Mouse (Mus musculus) kidney, embryonic 14.5 days (tissue): ENCODE results near the gene Cmtm8. TPM values are rescaled to one million over a fixed set of nuclear protein-coding genes. Genes with fewer than 3 reads are reported as not detected.

Experiments
- ATAC-seq: fragments of 200-750 bp; cut with Nextera tagmentation; 2 replicates; pipeline ENCODE4 v1.8.0; 2017; ENCODE audit warnings: moderate number of reproducible peaks, mild to moderate bottlenecking, moderate TSS enrichment, moderate library complexity; ENCODE audit not compliant: low FRiP score, low TSS enrichment
- H3K27ac ChIP-seq: fragments of 300-500 bp; sonication (generic); 2 replicates; pipeline ENCODE4 v1.5.1; 2014; ENCODE audit warnings: low read depth, mild to moderate bottlenecking, low read length, moderate library complexity, mixed read lengths
- H3K27me3 ChIP-seq: fragments of 300-500 bp; sonication (generic); 2 replicates; pipeline ENCODE4 v1.6.1; 2014; ENCODE audit warnings: mild to moderate bottlenecking, low read length; ENCODE audit not compliant: control insufficient read depth, insufficient read depth
- H3K36me3 ChIP-seq: fragments of 300-500 bp; sonication (generic); 2 replicates; pipeline ENCODE4 v1.6.1; 2014; ENCODE audit warnings: low read length, mixed read lengths; ENCODE audit not compliant: control insufficient read depth, insufficient read depth
- H3K4me1 ChIP-seq: fragments of 300-500 bp; sonication (generic); 2 replicates; pipeline ENCODE4 v1.6.1; 2014; ENCODE audit warnings: low read length, mixed read lengths; ENCODE audit not compliant: control insufficient read depth, insufficient read depth
- H3K4me2 ChIP-seq: fragments of 300-500 bp; sonication (generic); replicated peaks from 2 replicates; pipeline ENCODE4 v1.6.1; 2014; ENCODE audit warnings: low read depth, mild to moderate bottlenecking, low read length
- H3K4me3 ChIP-seq: fragments of 300-500 bp; sonication (generic); 2 replicates; pipeline ENCODE4 v1.5.1; 2014; ENCODE audit warnings: mild to moderate bottlenecking, low read length
- H3K9ac ChIP-seq: fragments of 300-500 bp; sonication (generic); 2 replicates; pipeline ENCODE4 v1.6.1; 2014; ENCODE audit warnings: low read depth, mild to moderate bottlenecking, low read length, moderate library complexity
- H3K9me3 ChIP-seq: fragments of 300-500 bp; sonication (generic); 2 replicates; pipeline ENCODE4 v1.6.1; 2016; ENCODE audit warnings: low read length; ENCODE audit not compliant: control insufficient read depth
- WGBS: fragments of 180-500 bp; shearing (Covaris S2); extraction: QIAGEN DNeasy Blood & Tissue Kit; methylation state at CpG from one replicate; pipeline ENCODE4 v1.1.7; 2014; 5-methylcytosine and 5-hydroxymethylcytosine counted together
- polyA plus RNA-seq: library from polyadenylated mRNA; unstranded; fragments of >200 nt; fragmentation: Nextera tagmentation; extraction: Ambion mirVana; gene quantifications from 2 replicates; pipeline ENCODE4 v1.2.1, GENCODE M21; 2014

The Cmtm8 gene
- polyA plus RNA-seq, 1 experiment from 2014 or later = 36.0 TPM

DNA sequence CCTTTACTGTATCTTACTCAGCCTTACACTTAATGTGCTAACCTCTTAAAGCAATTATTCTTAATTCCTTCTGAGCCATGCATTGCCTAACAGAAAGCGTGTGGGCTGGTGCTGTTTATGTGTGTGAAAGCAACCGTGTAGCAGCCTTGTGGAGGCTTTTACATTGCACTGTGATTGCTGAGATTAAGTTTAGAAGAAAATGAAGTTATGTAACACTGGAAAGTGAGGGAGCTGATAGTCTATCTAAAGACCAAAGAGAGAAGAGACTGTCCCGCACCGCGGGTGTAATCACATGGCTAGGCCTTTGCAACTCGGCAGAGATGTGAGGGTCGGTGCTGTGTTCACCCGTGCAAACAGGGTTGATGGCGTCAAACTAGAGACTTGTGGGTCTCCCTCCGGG lies 96.9 kb downstream of the Cmtm8 start:
- 60% methylated on average over 10 of the region's 10 CpGs for WGBS
- Histone ChIP-seq H3K36me3 (peaks cover 24% of the 10 kb centered on the region; the same call in 1 of the 2 replicates), H3K4me2 (no peak overlapping the region), H3K9me3 (no peaks in the 10 kb centered on the region), H3K9ac (no peak overlapping the region), H3K4me1 (0 out of 2 replicates have a peak, but pooled peaks cover 5% of the 10 kb centered on the region), H3K4me3 (no peak overlapping the region), H3K27me3 (no peaks in the 10 kb centered on the region), H3K27ac (no peak overlapping the region)
- no peak for ATAC-seq

DNA sequence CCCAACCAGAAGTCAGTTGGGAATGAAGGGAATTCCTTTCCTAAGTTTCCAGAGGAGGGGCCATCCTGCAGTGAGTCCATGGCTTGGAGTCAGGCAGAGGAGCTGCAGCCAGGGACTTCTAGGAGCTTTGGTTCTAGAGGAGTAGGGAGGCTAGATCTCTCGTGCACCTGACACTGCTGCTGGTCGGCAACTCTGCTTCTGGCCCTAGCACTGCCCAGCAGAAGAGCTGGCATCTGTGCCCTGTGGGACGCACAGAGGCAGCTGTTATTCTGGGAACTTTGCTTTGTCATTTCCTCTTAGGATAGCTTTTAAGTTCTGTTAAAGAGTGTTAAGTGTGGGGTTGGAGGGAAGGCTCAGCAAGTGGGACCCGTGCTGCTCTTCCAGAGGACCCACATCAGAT lies 98.3 kb downstream of the Cmtm8 start:
- Histone ChIP-seq H3K9ac (no peak overlapping the region), H3K36me3 (peaks cover 22% of the 10 kb centered on the region; the same call in 1 of the 2 replicates), H3K4me1 (0 out of 2 replicates have a peak, but pooled peaks cover 5% of the 10 kb centered on the region), H3K4me2 (no peak overlapping the region), H3K27me3 (no peaks in the 10 kb centered on the region), H3K4me3 (no peak overlapping the region), H3K9me3 (no peaks in the 10 kb centered on the region), H3K27ac (no peak overlapping the region)
- ATAC-seq = no peak
- WGBS = 82% methylated on average over 4 of the region's 4 CpGs

DNA sequence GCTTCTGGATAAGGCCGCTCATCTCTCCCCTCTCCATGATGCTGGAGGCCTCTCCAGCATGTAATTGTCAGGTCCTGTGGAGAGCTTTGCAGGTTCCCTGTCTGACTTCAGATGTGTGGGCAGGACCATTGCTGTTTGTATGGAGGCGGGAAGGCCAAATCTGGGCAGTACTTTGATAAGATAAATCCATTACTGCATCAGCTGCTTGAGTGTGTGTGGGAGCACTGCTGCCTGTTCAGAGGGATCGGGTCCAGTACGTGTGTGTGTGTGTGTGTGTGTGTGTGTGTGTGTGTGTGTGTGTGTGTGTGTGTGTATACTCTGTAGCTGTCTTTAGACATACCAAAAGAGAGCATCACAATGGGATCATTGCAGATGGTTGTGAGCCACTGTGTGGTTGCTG lies 98.8 kb downstream of the Cmtm8 start:
- WGBS = 80% methylated on average over 4 of the region's 4 CpGs
- H3K9me3 ChIP-seq = no peaks in the 10 kb centered on the region
- no peak for ATAC-seq
- no peaks in the 10 kb centered on the region for H3K27me3 ChIP-seq
- H3K4me3 ChIP-seq = no peak overlapping the region
- no peak overlapping the region for H3K27ac ChIP-seq
- H3K9ac ChIP-seq = no peak overlapping the region
- 0 out of 2 replicates have a peak, but pooled peaks cover 5% of the 10 kb centered on the region for H3K4me1 ChIP-seq
- H3K36me3 ChIP-seq = peaks cover 18% of the 10 kb centered on the region; the same call in 1 of the 2 replicates
- H3K4me2 ChIP-seq = no peak overlapping the region

DNA sequence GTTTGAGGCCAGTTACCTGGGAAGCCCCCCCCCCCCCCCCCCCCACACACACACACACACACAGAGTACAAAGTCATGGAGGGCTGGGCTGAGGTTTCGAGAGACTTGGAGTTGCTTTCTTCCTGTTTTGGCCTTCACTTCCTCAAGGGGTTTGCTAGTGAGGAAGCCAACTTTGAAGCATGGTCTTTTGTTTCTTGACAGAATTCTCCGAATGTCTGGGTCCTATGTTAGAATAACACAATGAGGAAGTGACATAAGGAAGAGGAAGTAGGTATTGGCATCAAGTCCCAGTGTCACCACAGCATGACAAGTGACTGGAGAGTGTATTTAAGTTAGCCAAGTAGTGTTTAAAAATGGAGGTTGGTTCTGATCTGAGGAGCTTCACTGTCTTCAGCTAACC lies 101.2 kb downstream of the Cmtm8 start:
- WGBS = 79% methylated on average over 2 of the region's 2 CpGs
- Histone ChIP-seq H3K4me3 (no peak overlapping the region), H3K9me3 (no peaks in the 10 kb centered on the region), H3K27ac (no peak overlapping the region), H3K4me2 (no peak overlapping the region), H3K36me3 (peaks cover 15% of the 10 kb centered on the region; the same call in 1 of the 2 replicates), H3K27me3 (no peaks in the 10 kb centered on the region), H3K4me1 (0 out of 2 replicates have a peak, but pooled peaks cover 4% of the 10 kb centered on the region), H3K9ac (no peak overlapping the region)
- ATAC-seq = no peak

DNA sequence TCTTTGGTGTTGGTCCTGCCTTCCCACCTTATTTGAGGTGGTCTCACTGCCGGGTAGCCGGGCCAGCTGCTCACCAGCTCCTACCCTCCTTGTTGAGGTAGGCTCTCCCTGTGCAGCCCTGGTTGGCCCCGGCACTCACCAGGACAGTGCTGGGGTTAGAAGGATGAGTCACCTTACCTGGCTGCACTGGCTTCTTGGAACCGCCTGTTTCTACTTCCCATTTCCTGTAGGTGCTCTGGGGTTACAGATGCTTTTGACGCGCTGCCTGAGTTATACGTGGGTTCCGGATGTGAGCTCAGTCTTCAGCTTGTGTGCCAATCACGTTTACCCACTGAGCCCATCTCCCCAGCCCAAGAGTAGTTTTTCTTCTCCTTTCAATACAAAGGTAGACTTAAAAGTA lies 103.6 kb downstream of the Cmtm8 start:
- Histone ChIP-seq H3K9ac (no peak overlapping the region), H3K9me3 (no peaks in the 10 kb centered on the region), H3K36me3 (peaks cover 9% of the 10 kb centered on the region; the same call in 1 of the 2 replicates), H3K4me2 (no peak overlapping the region), H3K27me3 (no peaks in the 10 kb centered on the region), H3K4me3 (no peak overlapping the region), H3K4me1 (peaks cover 12% of the 10 kb centered on the region; the same call in 1 of the 2 replicates), H3K27ac (no peak overlapping the region)
- ATAC-seq = no peak
- WGBS = 87% methylated on average over 9 of the region's 9 CpGs

Other genes with a start within 250 kb of the Cmtm8 start
- 41.8 and 74.7 TPM in 2 replicates for gene Cnot10, start 204.0 kb downstream of the Cmtm8 start, polyA plus RNA-seq
- gene Dync1li1, start 155.4 kb downstream of the Cmtm8 start, polyA plus RNA-seq = 37.7 and 55.9 TPM in 2 replicates
- gene Cmtm6, start 113.0 kb downstream of the Cmtm8 start, polyA plus RNA-seq = 25.0 and 53.0 TPM in 2 replicates
- gene Cmtm7, start 62.3 kb downstream of the Cmtm8 start, polyA plus RNA-seq = 92.7 and 108 TPM in 2 replicates
- gene Gpd1l, start 89.8 kb upstream of the Cmtm8 start, polyA plus RNA-seq = 6.6 and 15.2 TPM in 2 replicates
- 2.1 and 2.6 TPM in 2 replicates for gene Osbpl10, start 134.4 kb upstream of the Cmtm8 start, polyA plus RNA-seq
- gene Rps27rt, start 138.6 kb upstream of the Cmtm8 start, polyA plus RNA-seq = 479 and 639 TPM in 2 replicates